Mouse (Mus musculus) brain, adult 2 months (tissue): ENCODE data around the gene Pde4a.
A peak's percentile ranks its signal among the peaks of the same experiment; 100 is the strongest.
"Not testable (repeated sequence)": the region's sequence is repeated elsewhere in the genome, so short reads cannot be mapped to it uniquely, and the experiment has no call there.

ENCODE experiments used
- DNase-seq: peaks from one replicate; pipeline ENCODE4 v3.0.0; 2011; ENCODE audit warnings: low read depth, low spot score

Pde4a gene

GRCm38 (mm10) chr9:21219820-21220219 is 54.3 kb downstream of the Pde4a start:
- peak; percentile 43 for DNase-seq

GRCm38 (mm10) chr9:21220490-21221382 is 55.2 kb downstream of the Pde4a start:
- DNase-seq, result peak; percentile 98

- DNase-seq, result peak; percentile 91
Measured at GRCm38 (mm10) chr9:21221383-21221929, 55.9 kb downstream of the Pde4a start.

- DNase-seq, result not testable (repeated sequence)
Measured at GRCm38 (mm10) chr9:21223490-21223889, 58.0 kb downstream of the Pde4a start.

GRCm38 (mm10) chr9:21223906-21224305 is 58.4 kb downstream of the Pde4a start:
- no peak for DNase-seq

GRCm38 (mm10) chr9:21224576-21225414 is 59.3 kb downstream of the Pde4a start:
- DNase-seq, result peak; percentile 70

- DNase-seq, result no peak
Measured at GRCm38 (mm10) chr9:21225415-21225758, 59.9 kb downstream of the Pde4a start.

- peak; percentile 49 for DNase-seq
Measured at GRCm38 (mm10) chr9:21227342-21227741, 61.8 kb downstream of the Pde4a start.

- DNase-seq, result no peak
Measured at GRCm38 (mm10) chr9:21231551-21231950, 66.0 kb downstream of the Pde4a start.

GRCm38 (mm10) chr9:21232867-21233266 is 67.4 kb downstream of the Pde4a start:
- no peak for DNase-seq

- no peak for DNase-seq
Measured at GRCm38 (mm10) chr9:21233366-21233765, 67.9 kb downstream of the Pde4a start.

- DNase-seq, result no peak
Measured at GRCm38 (mm10) chr9:21233805-21234204, 68.3 kb downstream of the Pde4a start.

- no peak for DNase-seq
Measured at GRCm38 (mm10) chr9:21235341-21235740, 69.8 kb downstream of the Pde4a start.

- DNase-seq, result no peak
Measured at GRCm38 (mm10) chr9:21236991-21237367, 71.5 kb downstream of the Pde4a start.

GRCm38 (mm10) chr9:21237368-21238003 is 72.0 kb downstream of the Pde4a start:
- peak; percentile 65 for DNase-seq

- peak; percentile 43 for DNase-seq
Measured at GRCm38 (mm10) chr9:21238004-21238732, 72.7 kb downstream of the Pde4a start.

GRCm38 (mm10) chr9:21238733-21239464 is 73.4 kb downstream of the Pde4a start, which contains the start of gene Keap1:
Gene Keap1, minus strand, starts transcription at chr9:21239361.
- peak; percentile 84 for DNase-seq

- DNase-seq, result no peak
Measured at GRCm38 (mm10) chr9:21239465-21239848, 73.9 kb downstream of the Pde4a start.

- peak; percentile 97 for DNase-seq
Measured at GRCm38 (mm10) chr9:21241343-21241742, 75.8 kb downstream of the Pde4a start.

- DNase-seq, result peak; percentile 95
Measured at GRCm38 (mm10) chr9:21243826-21244427, 78.4 kb downstream of the Pde4a start.
